Mouse (Mus musculus): ENCODE measurements around the gene Krt34. TPM values are rescaled to one million over a fixed set of nuclear protein-coding genes. Genes with fewer than 3 reads are reported as not detected.
A peak's percentile ranks its signal among the peaks of the same experiment; 100 is the strongest.

Gene Krt34
- total and polyA plus RNA-seq, 3 experiments, result not detected

DNA sequence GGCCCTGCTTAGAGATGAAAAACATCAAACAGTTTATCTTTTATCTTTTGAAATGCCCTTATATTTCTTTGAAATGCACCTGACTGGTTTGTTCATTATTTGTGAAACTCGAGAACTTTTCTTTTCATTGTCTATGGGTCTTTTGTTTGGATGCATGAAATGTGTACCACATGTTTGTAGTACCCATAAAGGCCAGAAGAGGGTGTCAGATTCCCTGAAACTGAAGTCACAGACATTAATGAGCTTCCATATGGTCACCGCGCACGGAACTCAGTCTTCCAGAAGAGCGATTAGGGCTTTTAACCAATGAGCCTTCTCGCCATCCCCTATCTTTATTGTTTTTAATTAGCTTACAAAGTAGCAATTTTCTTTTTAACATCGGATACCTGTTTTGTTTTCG lies 17.5 kb upstream of the Krt34 start:
- Histone ChIP-seq H3K4me3 (replicated peaks in 1 of 3; ENCODE audit: low read depth in 2 of 3, low read length in 2 of 3, poor library complexity in 1 of 3) (no peak overlapping the region), H3K4me1 (ENCODE audit: control insufficient read depth in 1 of 2, insufficient read depth in 2 of 2) (no peaks in the 10 kb centered on the region), H3K27me3 (replicated peaks) (peaks cover 86% of the 10 kb centered on the region), H3K36me3 (replicated peaks in 1 of 2; ENCODE audit: control insufficient read depth in 1 of 2, insufficient read depth in 1 of 2, low read length in 1 of 2) (no peaks in the 10 kb centered on the region), H3K9ac (ENCODE audit: insufficient read depth, low read depth) (no peak overlapping the region), H3K4me2 (ENCODE audit: insufficient read depth, low read depth, poor library complexity, severe bottlenecking) (no peak overlapping the region), H3K9me3 (replicated peaks; ENCODE audit: low read length) (no peaks in the 10 kb centered on the region), H3K79me2 (replicated peaks; ENCODE audit: control insufficient read depth, extremely low read depth, insufficient read depth, poor library complexity, severe bottlenecking) (no peaks in the 10 kb centered on the region), H3K27ac (ENCODE audit: insufficient read depth, low read depth) (no peak overlapping the region)
- TF ChIP-seq SMC3 (IDR thresholded peaks at IDR 0.05; ENCODE audit: low read depth, low read length) (peak; percentile 3; the same call in 1 of the 2 replicates), CTCF (conservative IDR thresholded peaks at IDR 0.05 in 1 of 2, IDR thresholded peaks at IDR 0.05 in 1 of 2; ENCODE audit: low read depth in 2 of 2, low read length in 2 of 2) (peak; percentile 7 to 32; a peak in 2 of 4 replicates), ZNF384 (IDR thresholded peaks at IDR 0.05; ENCODE audit: low read depth, low read length) (no peak), MAX (IDR thresholded peaks at IDR 0.05; ENCODE audit: low read length) (no peak), RAD21 (IDR thresholded peaks at IDR 0.05; ENCODE audit: low read depth, low read length) (peak; percentile 16), TBP (conservative IDR thresholded peaks at IDR 0.05; ENCODE audit: low read depth, low read length) (no peak)
- dilution Hi-C loops (cut with MboI; ENCODE audit: extremely low pct_ligation_motif_present, extremely low pct_unique_long_range_greater_than_20kb, low sequenced_read_pairs), result no loop called here
- DNase-seq (ENCODE audit: extremely low read depth), result no peak
- in situ Hi-C loops (cut with MboI; ENCODE audit: low pct_ligation_motif_present, low pct_unique_long_range_greater_than_20kb, low sequenced_read_pairs), result no loop called here

- Histone ChIP-seq H3K9me3 (replicated peaks; ENCODE audit: low read length) (no peaks in the 10 kb centered on the region), H3K9ac (ENCODE audit: insufficient read depth, low read depth) (no peak overlapping the region), H3K79me2 (replicated peaks; ENCODE audit: control insufficient read depth, extremely low read depth, insufficient read depth, poor library complexity, severe bottlenecking) (no peaks in the 10 kb centered on the region), H3K4me1 (ENCODE audit: control insufficient read depth in 1 of 2, insufficient read depth in 2 of 2) (no peaks in the 10 kb centered on the region), H3K27me3 (replicated peaks) (peaks cover 87% of the 10 kb centered on the region), H3K27ac (ENCODE audit: insufficient read depth, low read depth) (no peak overlapping the region), H3K4me2 (ENCODE audit: insufficient read depth, low read depth, poor library complexity, severe bottlenecking) (no peak overlapping the region), H3K4me3 (replicated peaks in 1 of 3; ENCODE audit: low read depth in 2 of 3, low read length in 2 of 3, poor library complexity in 1 of 3) (no peak overlapping the region), H3K36me3 (replicated peaks in 1 of 2; ENCODE audit: control insufficient read depth in 1 of 2, insufficient read depth in 1 of 2, low read length in 1 of 2) (no peaks in the 10 kb centered on the region)
- peak; percentile 17 for DNase-seq (ENCODE audit: extremely low read depth)
- TF ChIP-seq TBP (conservative IDR thresholded peaks at IDR 0.05; ENCODE audit: low read depth, low read length), result no peak
- TF ChIP-seq JUN (IDR thresholded peaks at IDR 0.05; ENCODE audit: insufficient read depth, low read depth, low read length), result no peak
- TF ChIP-seq TCF12 (IDR thresholded peaks at IDR 0.05; ENCODE audit: low read depth, low read length), result no peak
- TF ChIP-seq ZNF384 (IDR thresholded peaks at IDR 0.05; ENCODE audit: low read depth, low read length), result no peak
- no peak for TF ChIP-seq KAT2A (IDR thresholded peaks at IDR 0.05; ENCODE audit: insufficient replicate concordance, low read length)
- TF ChIP-seq ZMIZ1 (IDR thresholded peaks at IDR 0.05; ENCODE audit: low read depth, low read length), result no peak
- TF ChIP-seq CHD2 (IDR thresholded peaks at IDR 0.05; ENCODE audit: low read length), result no peak
- dilution Hi-C loops (cut with MboI; ENCODE audit: extremely low pct_ligation_motif_present, extremely low pct_unique_long_range_greater_than_20kb, low sequenced_read_pairs), result no loop called here
- in situ Hi-C loops (cut with MboI; ENCODE audit: low pct_ligation_motif_present, low pct_unique_long_range_greater_than_20kb, low sequenced_read_pairs), result no loop called here
These were observed 14.6 kb upstream of the Krt34 start for GRCm38 (mm10) chr11:100055686-100056655.

- Histone ChIP-seq H3K9ac (ENCODE audit: insufficient read depth, low read depth) (no peak within 1 kb of the TSS), H3K79me2 (replicated peaks; ENCODE audit: control insufficient read depth, extremely low read depth, insufficient read depth, poor library complexity, severe bottlenecking) (no peaks in the 10 kb centered on the region), H3K36me3 (replicated peaks in 1 of 2; ENCODE audit: control insufficient read depth in 1 of 2, insufficient read depth in 1 of 2, low read length in 1 of 2) (no peaks in the 10 kb centered on the region), H3K27me3 (replicated peaks) (peaks cover 82% of the 10 kb centered on the region), H3K9me3 (replicated peaks; ENCODE audit: low read length) (no peaks in the 10 kb centered on the region), H3K4me2 (ENCODE audit: insufficient read depth, low read depth, poor library complexity, severe bottlenecking) (no peak within 1 kb of the TSS), H3K27ac (ENCODE audit: insufficient read depth, low read depth) (no peak within 1 kb of the TSS), H3K4me1 (ENCODE audit: control insufficient read depth in 1 of 2, insufficient read depth in 2 of 2) (no peaks in the 10 kb centered on the region), H3K4me3 (replicated peaks in 1 of 3; ENCODE audit: low read depth in 2 of 3, low read length in 2 of 3, poor library complexity in 1 of 3) (no peak within 1 kb of the TSS)
- no peak for TF ChIP-seq POLR2AphosphoS2 (IDR thresholded peaks at IDR 0.05; ENCODE audit: low read depth, low read length)
- TF ChIP-seq CHD2 (IDR thresholded peaks at IDR 0.05; ENCODE audit: low read length), result no peak
- TF ChIP-seq SIN3A (IDR thresholded peaks at IDR 0.05; ENCODE audit: low read length), result no peak
- dilution Hi-C loops (cut with MboI; ENCODE audit: extremely low pct_ligation_motif_present, extremely low pct_unique_long_range_greater_than_20kb, low sequenced_read_pairs) (no loop called here), in situ Hi-C loops (cut with MboI; ENCODE audit: low pct_ligation_motif_present, low pct_unique_long_range_greater_than_20kb, low sequenced_read_pairs) (no loop called here)
- DNase-seq (ENCODE audit: extremely low read depth), result no peak
These were observed 9.1 kb upstream of the Krt34 start, which contains the start of gene Krt31 for GRCm38 (mm10) chr11:100050451-100050850. Gene Krt31 (minus strand): TSS chr11:100050551.

Data from CH12.LX (cell line).